Mouse (Mus musculus) fat pad, adult 2 months (tissue): Measurements from ENCODE around the gene Otud1.

Source experiments
- DNase-seq: peaks from one replicate; pipeline ENCODE4 v3.0.0-alpha.2; 2011; ENCODE audit warnings: low read depth, low spot score; ENCODE audit errors: extremely low read depth

Otud1 gene

GRCm38 (mm10) chr2:19670851-19671688, 13.5 kb downstream of the Otud1 start:
- no peak for DNase-seq

GRCm38 (mm10) chr2:19682997-19683396, 25.4 kb downstream of the Otud1 start:
- DNase-seq, result no peak

GRCm38 (mm10) chr2:19685489-19686147, 28.1 kb downstream of the Otud1 start:
- DNase-seq, result no peak

- DNase-seq, result no peak
These were observed 32.5 kb downstream of the Otud1 start for GRCm38 (mm10) chr2:19690094-19690493.

GRCm38 (mm10) chr2:19699573-19700295, 42.2 kb downstream of the Otud1 start:
- DNase-seq, result no peak

GRCm38 (mm10) chr2:19701386-19701785, 43.8 kb downstream of the Otud1 start:
- DNase-seq, result peak; percentile 72

GRCm38 (mm10) chr2:19703020-19703613, 45.6 kb downstream of the Otud1 start:
- no peak for DNase-seq

GRCm38 (mm10) chr2:19703670-19704069, 46.1 kb downstream of the Otud1 start:
- no peak for DNase-seq

- no peak for DNase-seq
These were observed 46.7 kb downstream of the Otud1 start for GRCm38 (mm10) chr2:19704272-19704671.

GRCm38 (mm10) chr2:19706886-19707285, 49.3 kb downstream of the Otud1 start:
- DNase-seq, result no peak
